Mouse (Mus musculus) kidney, embryonic 14.5 days (tissue): Measurements from ENCODE around the gene Brca2. TPM values are rescaled to one million over a fixed set of nuclear protein-coding genes. Genes with fewer than 3 reads are reported as not detected.

ENCODE experiments used
- ATAC-seq: fragments of 200-750 bp; cut with Nextera tagmentation; 2 replicates; pipeline ENCODE4 v1.8.0; 2017; ENCODE audit warnings: moderate number of reproducible peaks, mild to moderate bottlenecking, moderate TSS enrichment, moderate library complexity; ENCODE audit not compliant: low FRiP score, low TSS enrichment
- H3K27ac ChIP-seq: fragments of 300-500 bp; sonication (generic); 2 replicates; pipeline ENCODE4 v1.5.1; 2014; ENCODE audit warnings: low read depth, mild to moderate bottlenecking, low read length, moderate library complexity, mixed read lengths
- H3K27me3 ChIP-seq: fragments of 300-500 bp; sonication (generic); 2 replicates; pipeline ENCODE4 v1.6.1; 2014; ENCODE audit warnings: mild to moderate bottlenecking, low read length; ENCODE audit not compliant: control insufficient read depth, insufficient read depth
- H3K36me3 ChIP-seq: fragments of 300-500 bp; sonication (generic); 2 replicates; pipeline ENCODE4 v1.6.1; 2014; ENCODE audit warnings: low read length, mixed read lengths; ENCODE audit not compliant: control insufficient read depth, insufficient read depth
- H3K4me1 ChIP-seq: fragments of 300-500 bp; sonication (generic); 2 replicates; pipeline ENCODE4 v1.6.1; 2014; ENCODE audit warnings: low read length, mixed read lengths; ENCODE audit not compliant: control insufficient read depth, insufficient read depth
- H3K4me2 ChIP-seq: fragments of 300-500 bp; sonication (generic); replicated peaks from 2 replicates; pipeline ENCODE4 v1.6.1; 2014; ENCODE audit warnings: low read depth, mild to moderate bottlenecking, low read length
- H3K4me3 ChIP-seq: fragments of 300-500 bp; sonication (generic); 2 replicates; pipeline ENCODE4 v1.5.1; 2014; ENCODE audit warnings: mild to moderate bottlenecking, low read length
- H3K9ac ChIP-seq: fragments of 300-500 bp; sonication (generic); 2 replicates; pipeline ENCODE4 v1.6.1; 2014; ENCODE audit warnings: low read depth, mild to moderate bottlenecking, low read length, moderate library complexity
- H3K9me3 ChIP-seq: fragments of 300-500 bp; sonication (generic); 2 replicates; pipeline ENCODE4 v1.6.1; 2016; ENCODE audit warnings: low read length; ENCODE audit not compliant: control insufficient read depth
- WGBS: fragments of 180-500 bp; shearing (Covaris S2); extraction: QIAGEN DNeasy Blood & Tissue Kit; methylation state at CpG from one replicate; pipeline ENCODE4 v1.1.7; 2014; 5-methylcytosine and 5-hydroxymethylcytosine counted together
- polyA plus RNA-seq: library from polyadenylated mRNA; unstranded; fragments of >200 nt; fragmentation: Nextera tagmentation; extraction: Ambion mirVana; gene quantifications from 2 replicates; pipeline ENCODE4 v1.2.1, GENCODE M21; 2014

Gene Brca2
- polyA plus RNA-seq, 1 experiment from 2014 or later: 28.6 TPM

GRCm38 (mm10) chr5:150551637-150552036 is 29.2 kb downstream of the Brca2 start:
- ATAC-seq: no peak
- no peak overlapping the region for H3K27ac ChIP-seq
- H3K36me3 ChIP-seq: peaks cover 50% of the 10 kb centered on the region
- H3K4me1 ChIP-seq: no peaks in the 10 kb centered on the region
- 47% methylated on average over 3 of the region's 3 CpGs for WGBS
- no peaks in the 10 kb centered on the region for H3K9me3 ChIP-seq
- H3K9ac ChIP-seq: no peak overlapping the region
- H3K4me3 ChIP-seq: no peak overlapping the region
- H3K4me2 ChIP-seq: no peak overlapping the region
- H3K27me3 ChIP-seq: no peaks in the 10 kb centered on the region

DNA sequence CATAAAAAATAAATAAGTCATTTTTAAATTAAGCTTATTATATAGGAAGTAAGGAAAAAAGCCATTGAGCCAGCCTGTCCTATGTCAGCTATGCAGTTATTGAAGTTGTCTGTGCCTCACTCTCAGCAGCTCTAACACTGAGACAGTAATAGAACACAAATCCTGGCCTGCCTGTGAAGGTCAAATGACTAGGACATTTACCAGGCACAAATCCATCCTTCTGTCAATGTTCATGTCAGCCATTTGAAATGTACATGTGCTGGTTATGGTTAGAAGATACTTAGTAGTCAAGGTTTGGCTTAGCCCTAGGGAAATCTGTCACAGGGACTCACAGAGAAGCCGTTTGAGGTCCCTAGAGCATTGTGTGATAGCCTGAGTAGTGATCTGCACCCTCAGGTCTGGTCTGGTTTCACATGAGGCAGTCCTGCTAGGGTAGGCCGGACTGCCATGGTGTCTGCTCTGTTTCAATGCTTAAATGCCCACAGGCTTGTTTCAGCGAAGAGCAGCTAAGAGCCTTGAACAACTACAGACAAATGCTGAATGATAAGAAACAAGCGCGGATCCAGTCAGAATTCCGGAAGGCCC is 37.2 kb downstream of the Brca2 start:
- Histone ChIP-seq H3K27me3 (no peaks in the 10 kb centered on the region), H3K36me3 (peaks cover 43% of the 10 kb centered on the region), H3K4me3 (no peak overlapping the region), H3K9me3 (no peaks in the 10 kb centered on the region), H3K4me1 (no peaks in the 10 kb centered on the region), H3K4me2 (no peak overlapping the region), H3K9ac (no peak overlapping the region), H3K27ac (no peak overlapping the region)
- 95% methylated on average over 6 of the region's 6 CpGs for WGBS
- ATAC-seq: no peak

DNA sequence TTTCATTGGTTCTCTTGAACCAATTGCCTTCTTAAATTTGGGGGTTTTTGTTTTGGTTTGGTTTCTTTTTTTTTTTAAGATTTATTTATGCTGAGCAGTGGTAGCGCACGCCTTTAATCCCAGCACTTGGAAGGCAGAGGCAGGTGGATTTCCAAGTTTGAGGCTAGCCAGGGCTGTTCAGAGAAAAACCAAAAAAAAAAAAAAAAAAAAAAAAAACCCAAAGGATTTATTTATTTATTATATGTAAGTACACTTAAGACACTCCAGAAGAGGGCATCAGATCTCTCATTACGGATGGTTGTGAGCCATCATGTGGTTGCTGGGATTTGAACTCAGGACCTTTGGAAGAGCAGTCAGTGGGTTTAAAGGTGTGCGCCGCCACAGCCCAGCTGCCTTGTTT is 38.4 kb downstream of the Brca2 start:
- no peak overlapping the region for H3K4me3 ChIP-seq
- no peaks in the 10 kb centered on the region for H3K9me3 ChIP-seq
- no peak overlapping the region for H3K4me2 ChIP-seq
- H3K36me3 ChIP-seq: peaks cover 38% of the 10 kb centered on the region
- no peak overlapping the region for H3K27ac ChIP-seq
- H3K9ac ChIP-seq: no peak overlapping the region
- ATAC-seq: no peak
- no peaks in the 10 kb centered on the region for H3K4me1 ChIP-seq
- 98% methylated on average over 5 of the region's 5 CpGs for WGBS
- H3K27me3 ChIP-seq: no peaks in the 10 kb centered on the region

GRCm38 (mm10) chr5:150561376-150561775 is 38.9 kb downstream of the Brca2 start:
- no peak for ATAC-seq
- Histone ChIP-seq H3K9ac (no peak overlapping the region), H3K27ac (no peak overlapping the region), H3K27me3 (no peaks in the 10 kb centered on the region), H3K4me1 (no peaks in the 10 kb centered on the region), H3K4me3 (no peak overlapping the region), H3K36me3 (peaks cover 38% of the 10 kb centered on the region), H3K4me2 (no peak overlapping the region), H3K9me3 (no peaks in the 10 kb centered on the region)

DNA sequence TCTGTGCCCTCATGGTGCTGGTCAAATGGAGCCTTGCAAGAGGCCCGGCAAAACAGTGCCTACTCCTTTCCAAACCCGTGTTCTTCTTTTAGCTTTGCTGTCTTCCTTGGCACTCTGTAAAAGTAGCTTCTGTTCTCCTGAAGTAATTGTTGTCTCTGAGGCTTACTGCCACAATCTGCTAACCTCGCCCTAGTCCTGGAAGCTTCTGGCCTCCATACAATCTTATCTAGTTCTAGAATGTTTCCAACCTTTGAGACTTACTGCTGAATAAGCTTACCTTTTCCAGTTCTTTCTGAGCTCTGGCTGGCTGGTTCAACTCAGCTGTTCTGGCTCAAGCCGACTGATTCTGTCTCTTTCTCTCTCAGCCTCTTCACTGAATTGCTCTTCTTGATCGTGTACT is 39.4 kb downstream of the Brca2 start:
- no peak overlapping the region for H3K9ac ChIP-seq
- no peak overlapping the region for H3K4me3 ChIP-seq
- ATAC-seq: no peak
- no peak overlapping the region for H3K4me2 ChIP-seq
- H3K9me3 ChIP-seq: no peaks in the 10 kb centered on the region
- H3K36me3 ChIP-seq: peaks cover 37% of the 10 kb centered on the region
- 90% methylated on average over 5 of the region's 5 CpGs for WGBS
- no peaks in the 10 kb centered on the region for H3K27me3 ChIP-seq
- H3K27ac ChIP-seq: no peak overlapping the region
- H3K4me1 ChIP-seq: no peaks in the 10 kb centered on the region

DNA sequence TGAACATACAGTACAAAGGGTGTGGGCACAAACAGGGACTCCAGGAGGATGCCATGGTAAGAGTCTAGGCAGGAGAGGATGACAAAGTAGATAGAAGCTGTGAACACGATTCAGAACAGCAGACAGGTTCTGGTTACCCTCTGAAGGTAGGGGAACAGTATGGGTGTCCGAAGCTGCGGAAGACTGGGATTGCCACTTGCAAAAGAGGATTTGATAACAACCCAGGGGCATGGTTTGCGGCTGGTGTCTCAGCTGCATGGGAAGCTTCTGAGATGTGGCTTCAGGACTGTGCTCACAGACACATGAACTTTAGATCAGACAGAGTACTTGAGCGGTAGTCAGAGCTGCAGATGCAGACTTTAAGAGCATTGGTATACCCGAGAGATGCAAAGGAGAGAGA is 42.0 kb downstream of the Brca2 start:
- WGBS: 95% methylated on average over 6 of the region's 6 CpGs
- Histone ChIP-seq H3K4me3 (no peak overlapping the region), H3K36me3 (peaks cover 38% of the 10 kb centered on the region)

GRCm38 (mm10) chr5:150566226-150566625 is 43.8 kb downstream of the Brca2 start:
- Histone ChIP-seq H3K36me3 (peaks cover 34% of the 10 kb centered on the region), H3K9ac (no peak overlapping the region), H3K4me2 (no peak overlapping the region), H3K9me3 (no peaks in the 10 kb centered on the region), H3K4me3 (no peak overlapping the region), H3K4me1 (no peaks in the 10 kb centered on the region), H3K27me3 (no peaks in the 10 kb centered on the region), H3K27ac (no peak overlapping the region)
- no peak for ATAC-seq
- 77% methylated on average over 3 of the region's 3 CpGs for WGBS

More for the DNA sequence above, 42.0 kb downstream of the Brca2 start:
- no peak for ATAC-seq
- H3K9ac ChIP-seq: no peak overlapping the region
- no peaks in the 10 kb centered on the region for H3K4me1 ChIP-seq
- H3K9me3 ChIP-seq: no peaks in the 10 kb centered on the region
- H3K4me2 ChIP-seq: no peak overlapping the region
- H3K27ac ChIP-seq: no peak overlapping the region
- no peaks in the 10 kb centered on the region for H3K27me3 ChIP-seq

DNA sequence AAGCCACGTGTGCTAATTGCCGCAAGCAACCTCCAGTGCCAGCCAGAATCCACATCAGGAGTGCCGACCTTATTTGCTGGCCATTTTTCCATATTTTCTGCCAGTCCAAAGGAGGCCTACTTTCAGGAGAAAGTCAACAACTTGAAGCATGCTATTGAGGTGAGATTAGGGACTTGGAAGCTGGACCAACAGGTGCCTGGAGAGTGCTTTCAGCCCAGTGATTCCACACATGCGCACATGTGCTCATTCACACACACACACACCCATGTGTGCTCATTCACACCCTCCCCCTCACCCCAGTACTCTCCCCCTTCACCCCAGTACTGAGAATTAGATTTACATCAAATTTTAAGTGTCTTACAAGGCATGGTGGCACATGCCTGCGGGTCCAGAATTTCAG is 44.5 kb downstream of the Brca2 start:
- H3K27ac ChIP-seq: no peak overlapping the region
- WGBS: 92% methylated on average over 5 of the region's 5 CpGs
- no peak overlapping the region for H3K4me3 ChIP-seq
- H3K36me3 ChIP-seq: peaks cover 29% of the 10 kb centered on the region
- ATAC-seq: no peak
- H3K9ac ChIP-seq: no peak overlapping the region
- H3K4me2 ChIP-seq: no peak overlapping the region
- no peaks in the 10 kb centered on the region for H3K27me3 ChIP-seq
- no peaks in the 10 kb centered on the region for H3K9me3 ChIP-seq
- H3K4me1 ChIP-seq: no peaks in the 10 kb centered on the region

DNA sequence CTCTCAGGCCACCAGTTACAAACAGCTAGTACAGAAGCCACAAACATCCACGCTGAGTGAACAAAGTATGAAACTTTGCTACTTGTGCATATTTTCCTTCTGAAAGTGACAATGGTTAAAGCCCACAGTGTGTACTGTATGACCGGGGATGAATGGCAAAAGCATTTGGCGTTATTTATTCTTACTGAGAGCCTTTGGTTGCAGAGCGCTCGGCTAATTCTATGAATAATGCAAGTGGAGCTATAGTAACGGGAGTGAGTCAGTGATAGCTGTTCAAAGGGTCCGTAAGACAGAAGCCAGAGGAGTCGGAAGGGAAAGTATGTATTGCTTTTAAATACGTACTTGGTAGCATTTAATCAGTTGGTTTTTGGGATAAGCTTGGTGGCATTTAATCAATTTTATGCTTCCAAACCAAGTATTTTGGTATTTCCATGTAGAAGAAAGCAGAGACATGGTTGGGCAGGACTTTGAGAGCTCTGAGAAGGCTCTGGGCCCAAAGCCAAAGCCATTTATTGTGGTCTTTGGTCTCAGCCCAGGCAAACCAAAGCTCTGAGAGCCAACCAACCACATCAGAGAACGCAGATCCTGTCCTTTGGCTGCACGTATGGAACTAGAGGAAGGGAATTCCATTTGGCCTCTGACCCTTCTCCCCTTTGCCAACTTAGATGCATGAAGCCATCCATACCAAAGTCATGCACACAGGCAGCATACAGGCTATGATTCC is 48.2 kb downstream of the Brca2 start:
- no peak overlapping the region for H3K9ac ChIP-seq
- no peak overlapping the region for H3K27ac ChIP-seq
- H3K27me3 ChIP-seq: no peaks in the 10 kb centered on the region
- H3K9me3 ChIP-seq: no peaks in the 10 kb centered on the region
- WGBS: 93% methylated on average over 11 of the region's 11 CpGs
- H3K4me2 ChIP-seq: no peak overlapping the region
- no peak for ATAC-seq
- H3K4me1 ChIP-seq: no peaks in the 10 kb centered on the region
- H3K4me3 ChIP-seq: no peak overlapping the region
- peaks cover 25% of the 10 kb centered on the region for H3K36me3 ChIP-seq
